Mouse (Mus musculus): ENCODE results near the gene Tspan18. TPM values are rescaled to one million over a fixed set of nuclear protein-coding genes. Genes with fewer than 3 reads are reported as not detected.

The Tspan18 gene
- polyA plus RNA-seq, 1 experiment from 2014 or later: 31.2 TPM

GRCm38 (mm10) chr2:93175278-93175677, 159.0 kb downstream of the Tspan18 start:
- peaks cover 3% of the 10 kb centered on the region; the same call in 1 of the 2 replicates for H3K27me3 ChIP-seq
- H3K36me3 ChIP-seq: no peaks in the 10 kb centered on the region
- H3K4me3 ChIP-seq (replicated peaks): no peak overlapping the region
- H3K4me1 ChIP-seq (replicated peaks): peaks cover 97% of the 10 kb centered on the region
- no peak overlapping the region for H3K4me2 ChIP-seq (replicated peaks)
- no peak overlapping the region for H3K9ac ChIP-seq (replicated peaks)
- ATAC-seq: no peak
- 17% methylated on average over 5 of the region's 5 CpGs for WGBS
- peak overlapping the region; percentile 90 for H3K27ac ChIP-seq
- H3K9me3 ChIP-seq: no peaks in the 10 kb centered on the region

GRCm38 (mm10) chr2:93174159-93174558, 160.1 kb downstream of the Tspan18 start:
- 5% methylated on average over 5 of the region's 5 CpGs for whole genome bisulfite sequencing
- Histone ChIP-seq H3K9me3 (no peaks in the 10 kb centered on the region), H3K27ac (peak overlapping the region; percentile 90)

GRCm38 (mm10) chr2:93172460-93172859, 161.8 kb downstream of the Tspan18 start:
- no peak for ATAC-seq

More at GRCm38 (mm10) chr2:93174159-93174558, 160.1 kb downstream of the Tspan18 start:
- Histone ChIP-seq H3K4me1 (replicated peaks) (peaks cover 89% of the 10 kb centered on the region), H3K4me2 (replicated peaks) (no peak overlapping the region), H3K27me3 (no peaks in the 10 kb centered on the region; the same call in 1 of the 2 replicates), H3K4me3 (replicated peaks) (no peak overlapping the region), H3K36me3 (no peaks in the 10 kb centered on the region), H3K9ac (replicated peaks) (no peak overlapping the region)
- peak; percentile 32; the same call in 1 of the 2 replicates for ATAC-seq

GRCm38 (mm10) chr2:93171929-93172328, 162.4 kb downstream of the Tspan18 start:
- H3K4me2 ChIP-seq (replicated peaks): no peak overlapping the region
- H3K36me3 ChIP-seq: no peaks in the 10 kb centered on the region
- peaks cover 66% of the 10 kb centered on the region for H3K4me1 ChIP-seq (replicated peaks)
- no peak overlapping the region for H3K27ac ChIP-seq
- ATAC-seq: no peak
- whole genome bisulfite sequencing: 90% methylated on average over 6 of the region's 6 CpGs
- H3K9ac ChIP-seq (replicated peaks): no peak overlapping the region
- H3K9me3 ChIP-seq: no peaks in the 10 kb centered on the region
- H3K27me3 ChIP-seq: no peaks in the 10 kb centered on the region
- H3K4me3 ChIP-seq (replicated peaks): no peak overlapping the region

More at GRCm38 (mm10) chr2:93172460-93172859, 161.8 kb downstream of the Tspan18 start:
- Histone ChIP-seq H3K4me1 (replicated peaks) (peaks cover 72% of the 10 kb centered on the region), H3K4me2 (replicated peaks) (no peak overlapping the region), H3K36me3 (no peaks in the 10 kb centered on the region), H3K9me3 (no peaks in the 10 kb centered on the region), H3K27ac (no peak overlapping the region), H3K9ac (replicated peaks) (no peak overlapping the region), H3K27me3 (no peaks in the 10 kb centered on the region), H3K4me3 (replicated peaks) (no peak overlapping the region)
- 58% methylated on average over 5 of the region's 5 CpGs for WGBS

GRCm38 (mm10) chr2:93170845-93171200, 163.5 kb downstream of the Tspan18 start:
- H3K36me3 ChIP-seq: no peaks in the 10 kb centered on the region
- peak overlapping the region; percentile 49; the same call in 1 of the 2 replicates for H3K27ac ChIP-seq
- H3K4me3 ChIP-seq (replicated peaks): no peak overlapping the region
- H3K9ac ChIP-seq (replicated peaks): no peak overlapping the region
- H3K4me2 ChIP-seq (replicated peaks): no peak overlapping the region
- 0 out of 2 replicates have a peak, but pooled peaks have one; percentile 18 for ATAC-seq
- H3K9me3 ChIP-seq: no peaks in the 10 kb centered on the region
- H3K4me1 ChIP-seq (replicated peaks): peaks cover 55% of the 10 kb centered on the region
- WGBS: 64% methylated on average over 5 of the region's 5 CpGs
- no peaks in the 10 kb centered on the region for H3K27me3 ChIP-seq

GRCm38 (mm10) chr2:93170156-93170844, 164.0 kb downstream of the Tspan18 start:
- 0 out of 2 replicates have a peak, but pooled peaks cover 3% of the 10 kb centered on the region for H3K27me3 ChIP-seq
- H3K4me1 ChIP-seq (replicated peaks): peaks cover 50% of the 10 kb centered on the region
- 77% methylated on average over 19 of the region's 19 CpGs for WGBS
- no peak overlapping the region for H3K4me3 ChIP-seq (replicated peaks)
- no peaks in the 10 kb centered on the region for H3K36me3 ChIP-seq
- no peak for ATAC-seq
- H3K9me3 ChIP-seq: no peaks in the 10 kb centered on the region
- H3K4me2 ChIP-seq (replicated peaks): no peak overlapping the region
- H3K9ac ChIP-seq (replicated peaks): no peak overlapping the region
- H3K27ac ChIP-seq: peak overlapping the region; percentile 49; the same call in 1 of the 2 replicates

GRCm38 (mm10) chr2:93166734-93167406, 167.4 kb downstream of the Tspan18 start:
- H3K4me1 ChIP-seq (replicated peaks): peaks cover 24% of the 10 kb centered on the region
- no peak overlapping the region for H3K9ac ChIP-seq (replicated peaks)
- H3K4me2 ChIP-seq (replicated peaks): no peak overlapping the region
- H3K27me3 ChIP-seq: 0 out of 2 replicates have a peak, but pooled peaks cover 3% of the 10 kb centered on the region
- H3K9me3 ChIP-seq: no peaks in the 10 kb centered on the region
- 0 out of 2 replicates have a peak, but pooled peaks have one; percentile 8 for ATAC-seq
- H3K4me3 ChIP-seq (replicated peaks): no peak overlapping the region
- no peaks in the 10 kb centered on the region for H3K36me3 ChIP-seq
- no peak overlapping the region for H3K27ac ChIP-seq
- 86% methylated on average over 14 of the region's 14 CpGs for WGBS

- Histone ChIP-seq H3K4me3 (replicated peaks) (no peak overlapping the region), H3K9ac (replicated peaks) (no peak overlapping the region), H3K27ac (no peak overlapping the region), H3K9me3 (no peaks in the 10 kb centered on the region), H3K4me2 (replicated peaks) (no peak overlapping the region), H3K27me3 (0 out of 2 replicates have a peak, but pooled peaks cover 3% of the 10 kb centered on the region), H3K36me3 (no peaks in the 10 kb centered on the region), H3K4me1 (replicated peaks) (peaks cover 19% of the 10 kb centered on the region)
- no peak for ATAC-seq
- WGBS: 69% methylated on average over 6 of the region's 6 CpGs
These were observed 168.0 kb downstream of the Tspan18 start for GRCm38 (mm10) chr2:93166295-93166694.

GRCm38 (mm10) chr2:93163750-93164335, 170.5 kb downstream of the Tspan18 start:
- Histone ChIP-seq H3K4me3 (replicated peaks) (no peak overlapping the region), H3K9ac (replicated peaks) (no peak overlapping the region), H3K27ac (no peak overlapping the region), H3K4me1 (replicated peaks) (peaks cover 16% of the 10 kb centered on the region), H3K4me2 (replicated peaks) (no peak overlapping the region), H3K36me3 (no peaks in the 10 kb centered on the region), H3K27me3 (0 out of 2 replicates have a peak, but pooled peaks cover 3% of the 10 kb centered on the region), H3K9me3 (no peaks in the 10 kb centered on the region)
- no peak for ATAC-seq
- 89% methylated on average over 6 of the region's 6 CpGs for WGBS

- Histone ChIP-seq H3K4me1 (replicated peaks) (peaks cover 16% of the 10 kb centered on the region), H3K4me3 (replicated peaks) (no peak overlapping the region), H3K9me3 (no peaks in the 10 kb centered on the region), H3K9ac (replicated peaks) (no peak overlapping the region), H3K27ac (no peak overlapping the region), H3K27me3 (0 out of 2 replicates have a peak, but pooled peaks cover 3% of the 10 kb centered on the region), H3K4me2 (replicated peaks) (no peak overlapping the region), H3K36me3 (no peaks in the 10 kb centered on the region)
- 36% methylated on average over 2 of the region's 2 CpGs for WGBS
- no peak for ATAC-seq
These were observed 171.0 kb downstream of the Tspan18 start for GRCm38 (mm10) chr2:93163317-93163716.

GRCm38 (mm10) chr2:93162791-93163190, 171.5 kb downstream of the Tspan18 start:
- H3K9ac ChIP-seq (replicated peaks): no peak overlapping the region
- H3K9me3 ChIP-seq: no peaks in the 10 kb centered on the region
- WGBS: 75% methylated on average over 4 of the region's 4 CpGs
- no peak overlapping the region for H3K4me3 ChIP-seq (replicated peaks)
- H3K36me3 ChIP-seq: no peaks in the 10 kb centered on the region
- no peak overlapping the region for H3K4me2 ChIP-seq (replicated peaks)
- ATAC-seq: no peak
- no peak overlapping the region for H3K27ac ChIP-seq
- H3K4me1 ChIP-seq (replicated peaks): peaks cover 16% of the 10 kb centered on the region
- 0 out of 2 replicates have a peak, but pooled peaks cover 3% of the 10 kb centered on the region for H3K27me3 ChIP-seq

Measured in midbrain, embryonic 13.5 days (tissue).